Mouse (Mus musculus): ENCODE measurements around the gene Defb48.

Defb48 gene

DNA sequence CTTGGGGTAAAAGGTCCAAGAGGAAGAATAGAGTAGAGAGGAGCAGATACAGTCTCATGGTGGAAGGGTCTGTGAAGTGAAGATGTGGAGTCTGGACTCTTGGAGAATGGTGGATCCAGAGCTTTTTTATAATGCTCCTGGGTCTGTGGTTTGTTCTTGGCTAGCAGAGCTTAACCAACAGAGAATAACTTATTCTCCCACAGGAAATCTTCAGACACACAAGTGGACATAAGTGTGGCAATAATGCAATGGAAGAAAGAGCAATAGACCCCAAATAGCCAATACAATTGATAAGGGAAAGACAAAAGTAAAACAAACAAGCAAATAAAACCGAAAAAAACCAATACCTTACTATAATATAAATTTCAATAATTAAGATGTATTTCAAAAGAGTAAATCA, at the start of gene Defb48:
Gene Defb48, minus strand, starts transcription at position 101 of the 400 bp plus-strand sequence.
- DNase-seq (ENCODE audit: low spot score), result no peak

DNA sequence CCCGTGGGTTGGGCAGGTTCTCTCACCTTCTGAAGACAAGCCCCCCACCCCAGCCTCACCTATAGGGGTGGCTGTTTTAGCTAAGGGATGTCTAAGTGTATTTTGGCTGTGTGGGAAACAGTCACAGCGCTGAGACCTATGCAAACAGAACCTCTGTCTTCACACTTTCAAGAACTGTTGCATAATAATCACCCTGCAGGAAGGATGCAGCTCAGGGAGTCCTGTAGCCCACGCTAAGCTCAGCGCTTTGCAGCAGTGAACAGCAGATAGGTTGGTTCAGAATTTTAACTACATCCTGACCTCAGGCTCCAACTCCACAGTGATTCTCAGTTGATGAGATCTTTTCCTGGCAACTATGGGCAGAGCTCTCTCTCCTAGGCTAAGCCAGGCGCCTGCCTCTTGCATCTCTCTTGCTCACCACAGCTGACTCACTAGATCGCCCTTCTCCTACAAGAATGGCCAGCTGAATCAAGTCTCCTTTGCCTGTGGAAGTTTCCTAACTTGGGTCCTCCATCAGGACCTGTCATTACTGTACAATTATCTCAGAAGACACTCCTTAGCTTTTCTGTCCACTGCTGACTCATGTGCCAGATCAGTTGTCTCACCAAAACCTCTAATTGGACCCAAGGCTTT, 36.3 kb upstream of the Defb48 start:
- DNase-seq (ENCODE audit: low spot score), result no peak

DNA sequence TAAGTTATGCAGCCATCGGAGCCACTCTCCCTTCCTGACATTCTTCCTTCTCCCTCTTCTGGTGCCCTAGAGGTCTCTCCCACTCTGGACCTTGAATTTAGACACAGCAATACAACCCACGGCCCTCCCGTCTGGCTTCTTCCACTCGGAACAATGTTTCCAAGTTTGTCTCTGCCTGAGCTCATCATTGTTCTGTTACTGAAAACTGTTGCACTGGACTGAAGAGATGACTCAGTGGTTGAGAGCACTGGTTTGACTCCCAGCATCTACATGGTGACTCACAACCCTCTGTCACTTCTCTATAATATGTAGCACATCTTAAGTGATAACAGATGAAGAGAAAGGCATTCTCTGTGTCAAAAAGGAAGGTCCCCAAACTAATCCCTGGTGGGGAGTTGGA, 30.4 kb upstream of the Defb48 start:
- peak; percentile 54 for DNase-seq (ENCODE audit: low spot score)

DNA sequence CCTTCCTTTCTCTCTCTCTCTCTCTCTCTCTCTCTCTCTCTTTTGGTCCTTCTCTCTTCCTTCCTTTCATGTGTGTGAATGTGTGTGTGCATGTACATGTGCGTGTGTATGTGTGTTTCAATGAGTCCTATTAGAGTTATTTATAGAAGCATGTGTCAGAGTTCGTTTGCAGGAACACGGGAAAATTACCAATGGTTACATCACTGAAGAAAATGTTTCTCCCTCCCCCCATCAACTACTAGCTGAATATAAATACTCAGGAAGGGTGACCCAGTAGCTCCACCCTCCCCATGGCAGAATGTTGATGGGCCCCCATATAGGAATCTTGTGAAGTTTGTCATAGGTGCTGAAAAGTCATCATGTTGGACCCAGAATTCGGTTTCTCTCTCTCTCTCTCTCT, 28.8 kb upstream of the Defb48 start:
- DNase-seq (ENCODE audit: low spot score), result no peak

DNA sequence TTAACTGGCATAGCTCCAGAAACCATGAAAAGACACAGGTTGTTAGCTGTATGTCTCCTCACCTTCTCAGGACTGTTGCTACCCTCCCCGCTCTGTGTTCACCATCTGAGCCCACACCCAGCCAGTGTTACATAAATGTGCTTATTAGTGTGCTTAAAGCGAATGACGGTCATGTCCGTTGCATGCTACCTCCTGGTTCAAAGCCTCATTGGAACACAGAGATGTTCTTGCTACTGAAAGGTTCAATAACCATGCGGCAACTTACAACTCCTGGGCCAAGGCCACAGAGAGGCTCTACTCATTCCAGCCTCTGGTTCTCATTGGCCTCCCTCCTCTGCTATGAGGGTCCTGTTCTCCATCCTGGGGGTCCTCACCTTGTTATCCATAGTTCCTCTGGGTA, 27.2 kb upstream of the Defb48 start, which contains the start of gene Defb43:
Gene Defb43, plus strand, starts transcription at position 301 of the 400 bp plus-strand sequence.
- no peak for DNase-seq (ENCODE audit: low spot score)

DNA sequence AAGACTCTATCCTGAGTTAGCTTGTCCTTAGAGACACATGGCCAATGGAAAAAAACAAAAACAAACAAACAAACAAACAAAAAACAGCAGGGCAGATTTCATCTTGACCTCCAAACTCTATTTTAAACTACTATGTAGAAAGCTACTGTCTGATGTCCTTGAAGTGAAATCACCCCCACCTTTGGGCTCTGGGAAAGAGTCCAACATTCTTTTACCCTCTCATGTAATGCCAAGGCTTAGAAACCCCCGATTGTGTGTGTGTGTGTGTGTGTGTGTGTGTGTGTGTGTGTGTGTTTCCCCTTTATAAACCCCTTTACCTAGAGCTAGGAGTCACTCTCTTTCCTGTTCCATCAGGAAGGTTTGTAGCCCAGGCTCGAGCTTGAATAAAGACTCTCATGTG, 18.3 kb upstream of the Defb48 start:
- no peak for DNase-seq (ENCODE audit: low spot score)

DNA sequence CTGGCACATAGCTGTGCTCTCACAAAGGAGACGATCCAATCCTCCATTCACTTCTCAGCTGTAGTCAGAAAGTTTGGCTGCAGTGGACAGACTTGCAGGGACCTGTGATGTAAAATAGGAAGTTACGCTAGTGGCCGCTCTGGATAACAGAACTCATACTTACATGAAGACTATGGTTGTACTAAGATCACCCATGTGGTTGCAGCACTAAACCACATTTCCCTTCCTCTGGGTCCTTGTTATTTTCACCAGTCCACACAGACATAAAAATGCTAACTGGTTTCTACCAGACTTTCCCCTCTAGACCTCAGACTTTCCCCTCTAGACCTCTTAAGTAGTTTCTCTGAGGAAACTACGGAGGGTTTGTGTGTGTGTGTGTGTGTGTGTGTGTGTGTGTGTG, 14.7 kb upstream of the Defb48 start:
- no peak for DNase-seq (ENCODE audit: low spot score)

DNA sequence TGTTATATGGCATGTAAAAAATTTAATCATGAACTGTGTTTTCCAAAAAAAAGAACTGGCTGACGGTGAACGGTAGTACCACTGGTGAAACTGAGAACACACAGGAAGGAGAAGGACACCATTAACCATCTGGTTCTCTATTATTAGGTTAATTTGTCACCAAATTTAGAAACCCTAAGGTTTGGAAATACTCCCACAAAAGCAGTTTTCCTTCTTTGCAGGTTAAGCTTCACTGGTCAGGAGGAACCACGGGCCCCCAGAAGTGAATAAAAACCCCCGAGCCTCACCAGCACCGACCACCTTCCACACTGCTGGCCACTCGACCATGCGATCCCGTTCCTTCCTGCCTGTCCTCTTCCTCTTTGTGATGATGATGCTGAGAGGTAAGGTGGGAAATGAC, 13.5 kb upstream of the Defb48 start, which contains the start of gene Defb47:
Gene Defb47, plus strand, starts transcription at position 301 of the 400 bp plus-strand sequence.
- no peak for DNase-seq (ENCODE audit: low spot score)

DNA sequence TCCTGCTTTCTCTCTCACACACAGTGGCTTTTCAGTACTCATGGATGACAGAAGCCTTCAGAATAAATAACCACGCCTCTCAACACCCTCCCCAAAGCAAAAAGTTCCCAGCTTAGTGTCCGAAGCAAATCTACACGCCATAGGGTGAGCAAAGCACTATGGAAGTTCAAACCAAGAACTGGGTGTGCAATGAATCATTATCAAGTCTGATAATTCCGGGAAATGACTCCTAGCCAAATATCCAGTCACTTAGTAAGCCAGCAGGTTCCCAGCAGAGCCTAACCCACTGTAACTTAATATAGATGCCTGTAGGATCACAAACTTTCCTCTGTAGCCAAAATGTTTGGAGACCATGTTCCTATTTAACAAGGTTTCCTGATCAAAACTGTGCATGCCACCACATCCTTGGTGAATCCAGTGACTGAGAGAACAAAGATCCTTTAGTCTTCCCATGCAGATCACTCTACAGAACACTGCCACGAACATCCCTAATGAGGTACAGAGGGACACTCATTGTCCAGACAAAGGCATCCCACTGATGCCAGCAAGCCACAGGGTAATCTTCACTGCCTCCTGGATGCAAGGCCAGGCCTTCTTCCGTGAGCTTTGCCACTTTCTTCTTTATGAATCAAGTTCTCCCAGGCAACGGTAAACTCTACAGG, 7.7 kb upstream of the Defb48 start:
- no peak for DNase-seq (ENCODE audit: low spot score)

DNA sequence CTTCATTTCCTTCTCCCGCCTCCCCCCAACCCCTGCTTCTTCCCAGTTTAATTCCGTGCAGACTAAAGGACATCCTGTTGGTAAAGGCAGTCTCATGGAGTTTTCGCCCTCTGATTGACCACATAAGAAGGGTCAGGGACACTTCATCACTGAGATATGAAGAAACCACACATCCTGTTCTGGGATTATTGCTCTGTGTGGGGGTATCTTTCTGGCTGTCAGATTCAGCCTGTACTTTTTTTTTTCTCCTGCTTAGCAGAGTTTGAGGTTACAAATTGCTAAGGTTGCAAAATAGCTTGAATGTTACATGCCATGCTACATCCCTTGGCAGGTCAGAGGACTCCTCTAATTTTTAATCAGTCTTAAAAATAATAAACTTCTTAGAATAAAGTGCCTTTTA, 7.0 kb upstream of the Defb48 start:
- no peak for DNase-seq (ENCODE audit: low spot score)

DNA sequence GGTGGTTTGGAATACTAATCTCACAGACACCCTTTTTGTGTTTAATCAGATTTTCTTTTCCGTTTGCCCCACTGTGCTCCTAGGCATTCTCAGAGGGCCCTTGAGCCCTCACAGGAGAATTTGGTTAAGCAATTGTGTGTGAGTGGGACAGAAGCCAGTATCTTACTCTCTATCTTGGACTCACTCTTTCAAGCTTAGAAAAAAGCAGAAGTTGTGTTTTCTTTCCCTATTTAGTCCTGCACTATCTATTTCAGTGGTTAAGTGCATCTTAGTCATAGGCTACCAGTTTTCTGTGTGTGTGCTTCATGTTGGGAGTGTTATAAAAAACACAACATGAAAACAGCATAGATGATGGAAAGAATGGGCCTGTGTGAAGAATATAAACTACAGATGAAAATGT, 4.5 kb downstream of the Defb48 start:
- DNase-seq (ENCODE audit: low spot score), result no peak

DNA sequence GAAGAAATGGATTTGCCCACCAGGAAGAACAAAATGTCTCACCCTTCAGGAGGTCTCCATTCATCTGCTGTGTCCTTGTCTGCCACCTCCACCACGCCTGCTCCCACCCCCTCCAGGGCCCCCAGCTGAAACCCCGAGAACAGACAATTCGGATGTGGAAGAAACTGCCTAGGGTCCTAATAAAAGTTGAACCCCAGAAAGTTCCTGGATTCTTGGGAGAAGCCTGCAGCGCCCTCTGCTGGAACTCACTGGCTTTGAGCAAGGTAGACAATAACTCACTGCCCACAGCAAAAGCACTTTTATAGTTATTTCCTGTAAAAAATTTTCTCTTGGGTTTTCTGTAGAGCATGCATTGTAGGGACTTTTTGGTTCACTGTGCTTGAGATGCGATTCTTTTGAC, 9.3 kb downstream of the Defb48 start:
- peak; percentile 31 for DNase-seq (ENCODE audit: low spot score)

DNA sequence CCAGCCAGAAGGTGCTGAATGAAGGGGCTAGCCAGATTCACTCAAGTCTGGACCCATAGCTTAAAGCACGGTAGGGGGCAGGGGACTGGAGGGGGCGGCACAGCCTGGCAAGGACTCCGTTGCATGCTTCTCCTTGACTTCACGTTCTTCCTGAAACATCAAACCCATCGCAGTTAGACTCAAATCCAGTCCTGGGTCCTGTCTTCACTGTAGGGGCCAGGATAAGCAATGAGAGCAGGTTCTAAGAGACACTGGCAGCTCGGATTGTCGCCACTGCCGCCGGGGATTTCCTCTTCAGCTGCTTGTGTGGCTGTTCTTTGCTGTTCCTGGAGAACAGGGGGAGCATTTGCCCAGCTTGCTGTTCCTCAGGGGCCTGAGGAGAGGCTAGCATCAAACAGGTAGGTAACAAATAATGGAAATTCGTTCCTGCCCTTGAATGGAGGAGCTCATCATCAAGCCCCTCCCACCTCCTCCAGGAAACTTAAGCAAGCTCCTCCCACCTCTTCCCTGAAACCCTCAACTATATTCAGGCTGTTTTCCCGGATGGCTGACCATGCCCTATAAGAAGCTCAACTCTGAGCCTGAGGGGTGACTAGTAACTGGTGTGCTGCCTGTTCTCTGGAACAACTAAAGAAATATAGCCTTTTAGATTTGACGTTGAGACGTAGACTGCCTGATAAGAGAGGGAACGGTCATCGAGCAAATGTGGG, 18.3 kb downstream of the Defb48 start:
- no peak for DNase-seq (ENCODE audit: low spot score)

DNA sequence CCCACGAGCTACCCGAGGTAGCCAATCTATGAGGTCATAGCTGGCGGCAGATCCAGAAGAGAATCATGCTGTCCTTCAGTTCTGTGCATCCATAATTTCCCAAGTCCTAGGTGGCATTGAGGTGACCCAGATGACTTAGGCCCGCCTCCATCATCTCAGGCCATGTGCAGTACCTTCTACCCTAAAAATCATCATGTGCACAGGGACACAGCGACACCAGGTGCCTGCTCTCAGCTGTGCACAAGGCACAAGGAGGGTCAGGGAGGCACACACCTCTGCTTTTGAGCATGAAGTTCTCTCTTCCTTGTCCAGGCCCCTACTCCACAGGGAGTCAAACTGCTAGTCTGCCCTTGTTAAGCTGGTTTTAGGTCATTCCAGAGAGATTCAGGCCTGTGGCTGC, 19.0 kb downstream of the Defb48 start:
- DNase-seq (ENCODE audit: low spot score), result no peak

DNA sequence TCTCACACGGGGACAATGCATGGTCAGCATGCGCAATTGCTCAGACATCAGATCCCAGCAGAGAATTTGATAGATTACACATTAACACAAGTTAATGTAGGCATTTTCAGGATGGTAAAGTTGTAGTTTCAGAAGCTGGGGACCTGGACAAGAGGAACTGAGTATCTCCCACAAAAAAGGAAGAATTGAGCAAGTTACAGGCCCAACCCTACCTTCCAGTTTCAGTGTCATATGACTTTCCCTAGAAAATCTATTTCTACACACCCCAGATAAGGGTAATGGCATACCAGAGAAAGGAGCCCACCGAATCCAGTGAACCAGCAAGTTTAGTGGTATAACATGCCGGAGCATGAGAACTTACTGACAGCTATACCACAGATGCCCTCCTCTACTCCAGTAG, 20.7 kb downstream of the Defb48 start:
- DNase-seq (ENCODE audit: low spot score), result no peak

DNA sequence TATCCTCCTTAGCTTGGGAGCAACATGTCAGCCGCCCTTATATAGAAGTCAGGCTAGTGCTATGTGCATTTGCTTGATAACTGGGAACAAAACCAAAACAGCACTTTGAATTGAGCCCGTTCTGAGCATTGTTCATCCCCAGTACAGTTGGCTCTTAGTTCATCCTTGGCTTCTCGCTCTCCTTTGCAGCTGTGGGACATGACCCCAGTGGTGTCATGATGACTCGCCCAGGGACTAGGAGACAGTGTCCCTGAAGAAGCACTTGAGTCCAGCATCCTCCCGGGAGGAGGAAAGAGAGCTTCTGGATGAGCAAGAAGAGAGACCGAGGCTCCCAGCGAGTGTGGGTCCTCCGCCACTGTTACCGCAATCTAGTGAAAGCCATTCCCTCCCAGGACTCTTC, 28.2 kb downstream of the Defb48 start:
- no peak for DNase-seq (ENCODE audit: low spot score)

DNA sequence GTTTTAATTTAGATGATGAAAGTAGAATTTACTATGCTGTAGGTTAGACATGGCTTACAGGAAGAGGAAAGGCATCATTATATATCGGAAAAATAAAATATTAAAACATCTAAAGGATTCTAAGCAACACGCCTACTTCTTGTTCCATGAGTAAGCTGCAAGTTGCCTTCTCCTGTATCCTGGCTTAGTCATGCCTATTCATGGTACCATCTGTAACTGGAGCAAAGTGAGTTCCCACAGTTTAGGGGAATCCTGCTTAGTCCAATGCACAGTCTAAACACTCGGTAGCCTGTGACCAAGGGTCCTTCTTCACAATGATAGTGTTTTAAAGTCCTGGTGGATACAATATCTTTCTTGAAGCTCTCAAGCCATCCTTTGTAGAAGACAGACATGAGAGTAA, 37.5 kb downstream of the Defb48 start:
- DNase-seq (ENCODE audit: low spot score), result no peak

DNA sequence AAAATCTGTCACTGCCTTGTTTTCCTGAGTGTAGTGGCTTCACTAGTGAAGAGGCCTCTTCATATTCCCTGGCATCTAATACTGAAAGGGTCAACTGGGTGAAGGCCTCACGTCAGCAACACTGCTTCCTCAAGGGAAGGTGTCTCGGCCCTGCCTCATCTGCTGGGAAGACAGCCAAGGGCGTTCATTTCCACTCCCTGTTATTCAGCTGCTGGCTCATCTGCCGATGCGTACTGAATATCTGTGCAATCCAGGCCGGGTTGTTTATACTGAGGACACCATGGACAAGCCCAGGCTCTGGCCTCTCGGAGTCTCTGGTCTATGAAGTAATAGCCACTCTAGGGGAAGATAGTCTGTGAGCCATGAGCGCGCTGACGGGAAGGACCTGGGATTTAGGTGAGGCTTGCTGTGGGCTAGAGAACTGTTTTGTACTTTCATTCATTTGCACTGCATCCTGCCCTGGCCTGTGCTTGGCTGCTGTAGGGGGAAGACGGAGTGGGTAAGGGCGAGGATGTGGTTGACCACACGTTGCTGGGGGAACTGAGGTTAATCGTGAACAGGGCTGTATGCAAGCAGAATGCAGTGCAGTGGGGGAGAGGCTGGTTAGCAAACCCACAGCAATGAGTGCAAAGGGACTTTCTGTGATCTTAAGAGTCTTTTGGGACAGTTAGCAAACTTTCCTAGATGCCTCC, 43.8 kb downstream of the Defb48 start:
- DNase-seq (ENCODE audit: low spot score), result peak; percentile 27

DNA sequence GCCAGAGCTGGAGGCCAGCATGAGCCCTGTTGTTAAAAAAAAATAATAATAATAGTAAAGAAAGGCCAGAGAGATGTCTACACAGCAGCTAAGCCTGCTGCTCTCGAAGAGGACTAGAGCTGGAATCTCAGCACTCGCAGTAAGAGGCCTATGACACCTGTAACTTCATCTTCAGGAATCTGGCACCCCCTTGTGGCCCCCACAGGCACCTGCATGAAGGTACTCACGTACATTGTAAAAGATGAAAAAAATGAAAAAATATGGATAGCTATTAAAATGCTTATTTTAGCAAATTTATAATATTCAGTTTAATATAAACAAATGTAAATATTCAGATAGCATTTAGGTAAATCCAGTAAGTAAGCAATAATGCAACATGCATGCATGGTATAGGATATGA, 44.9 kb downstream of the Defb48 start:
- DNase-seq (ENCODE audit: low spot score), result no peak

DNA sequence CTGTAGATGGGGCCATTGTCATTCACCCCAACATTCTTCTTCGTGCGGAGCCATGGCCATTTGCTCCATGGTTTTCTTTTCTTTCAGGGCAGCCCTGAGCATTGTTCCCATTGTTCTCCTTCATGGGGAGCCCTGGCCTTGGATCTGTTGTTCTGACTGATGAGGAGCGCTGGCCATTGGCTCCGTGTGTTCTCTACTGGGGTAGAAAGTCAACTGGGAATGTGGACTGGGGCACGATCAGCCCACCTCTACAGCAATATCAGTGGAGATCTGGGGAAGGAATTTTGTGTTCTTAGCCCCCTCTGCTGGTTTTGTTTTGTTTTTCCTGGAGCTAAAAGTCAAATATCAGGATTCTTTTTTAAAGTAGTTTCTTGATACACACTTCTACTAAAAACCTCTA, 46.6 kb downstream of the Defb48 start:
- no peak for DNase-seq (ENCODE audit: low spot score)

DNA sequence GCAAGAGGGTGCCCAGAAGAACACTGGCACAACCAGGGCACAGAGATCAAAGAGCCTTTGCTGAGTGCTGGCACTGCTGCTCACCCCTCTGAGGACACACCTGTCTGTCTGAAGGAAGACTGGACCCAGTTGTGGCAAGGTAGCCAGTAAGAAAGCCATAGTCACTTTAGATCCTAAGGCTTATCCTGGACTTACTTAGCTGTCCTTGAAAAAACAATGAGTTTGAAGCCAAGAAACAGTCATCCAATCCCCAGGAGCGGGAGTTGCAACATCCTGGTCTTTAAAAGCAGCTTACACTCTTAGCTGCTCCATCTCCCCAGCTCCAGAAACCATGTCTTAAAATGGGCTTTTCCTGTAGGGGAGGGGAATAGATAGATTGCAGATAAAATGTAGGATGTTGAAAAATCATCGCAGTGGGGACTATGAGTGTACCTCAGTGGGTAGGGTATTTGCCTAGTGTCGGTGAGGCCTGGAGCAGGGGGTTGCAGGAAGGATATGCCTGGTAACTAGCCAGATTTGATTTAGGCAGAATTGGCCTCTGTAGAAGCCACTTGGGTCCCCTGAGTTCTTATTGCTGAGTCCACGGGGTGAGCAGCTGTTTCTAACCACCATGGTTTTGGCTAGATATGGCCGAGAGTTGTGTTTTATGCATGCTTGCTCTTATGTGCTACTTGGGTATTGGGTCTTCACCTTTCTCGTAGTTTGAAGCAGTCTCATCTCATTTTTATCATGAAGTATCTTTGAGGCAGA, 47.5 kb downstream of the Defb48 start:
- no peak for DNase-seq (ENCODE audit: low spot score)

DNA sequence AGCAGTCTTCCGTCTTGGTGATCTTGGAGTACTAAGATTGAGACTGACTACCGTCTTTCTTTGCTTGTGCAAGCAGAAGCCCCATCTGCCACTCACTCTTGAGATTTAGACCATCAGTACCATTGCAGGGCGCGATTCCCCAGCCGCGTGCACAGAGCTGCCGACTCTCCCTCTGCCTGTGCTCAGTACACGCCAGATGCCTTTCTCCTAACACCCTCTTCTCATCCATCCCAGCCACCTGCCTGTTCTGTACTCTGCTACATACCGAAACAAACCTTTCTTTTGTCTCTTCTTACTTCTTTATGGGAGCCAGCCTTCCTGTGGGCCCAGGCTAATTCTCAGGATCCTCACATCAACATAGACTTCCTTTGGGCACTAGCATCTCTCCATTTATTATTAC, 48.9 kb downstream of the Defb48 start:
- no peak for DNase-seq (ENCODE audit: low spot score)

Data from testis, postnatal 14 days (tissue).